Mouse (Mus musculus): ENCODE measurements at regions not wholly inside any gene's neighbourhood (a gene's known extent, or its start where the extent isn't known, plus 50 kb on each side); places are given as distances from the start of the nearest gene placed in this dataset.

GRCm38 (mm10) chrX:11644484-11644883, 316.9 kb downstream of the H2al1j start:
- TF ChIP-seq POLR2A (IDR thresholded peaks at IDR 0.05; ENCODE audit: insufficient read depth, low read depth, low read length) (no peak), CTCF (IDR thresholded peaks at IDR 0.05; ENCODE audit: insufficient read depth, low read depth, low read length) (no peak)
